Mouse (Mus musculus) hematopoietic stem cell, adult 5-6 weeks (primary cell): ENCODE measurements around the gene Klhdc8a. TPM values are rescaled to one million over a fixed set of nuclear protein-coding genes. Genes with fewer than 3 reads are reported as not detected.
A peak's percentile ranks its signal among the peaks of the same experiment; 100 is the strongest.

Source experiments
- ATAC-seq, 2 experiments: fragments of 125-278 bp in 1 of 2; replicated peaks in 1 of 2; 2 replicates each; pipeline ENCODE4 v1.8.0; 2016 to 2017; ENCODE audit warnings: inconsistent platforms in 2 of 2, mild to moderate bottlenecking in 2 of 2, moderate number of reproducible peaks in 2 of 2, low read depth in 1 of 2, moderate TSS enrichment in 1 of 2; ENCODE audit not compliant: low FRiP score in 2 of 2, poor library complexity in 2 of 2, severe bottlenecking in 2 of 2, insufficient read depth in 1 of 2, low TSS enrichment in 1 of 2
- total RNA-seq: library from RNA; stranded (forward); fragments of 172-1452, 232-1000 nt; gene quantifications from 2 replicates; pipeline ENCODE4 v1.2.3, GENCODE M21; 2017

Gene Klhdc8a
- total RNA-seq, 1 experiment from 2014 or later: not detected

GRCm38 (mm10) chr1:132351058-132351457, 52.6 kb downstream of the Klhdc8a start:
- no peak for ATAC-seq

GRCm38 (mm10) chr1:132353389-132353788, 55.0 kb downstream of the Klhdc8a start:
- no peak for ATAC-seq

GRCm38 (mm10) chr1:132354234-132354633, 55.8 kb downstream of the Klhdc8a start:
- ATAC-seq: no peak

- ATAC-seq: no peak
Measured at GRCm38 (mm10) chr1:132355162-132355601, 56.8 kb downstream of the Klhdc8a start.

GRCm38 (mm10) chr1:132355841-132356242, 57.4 kb downstream of the Klhdc8a start:
- peak; percentile 85 to 87 for ATAC-seq

- no peak for ATAC-seq
Measured at GRCm38 (mm10) chr1:132356841-132357240, 58.4 kb downstream of the Klhdc8a start.

Other genes with a start within 250 kb of the Klhdc8a start
- 0.79 and 2.9 TPM in 2 replicates for gene Mfsd4a, start 230.6 kb upstream of the Klhdc8a start, total RNA-seq
- gene Cdk18, start 158.9 kb upstream of the Klhdc8a start, total RNA-seq: 4.5 and 6.4 TPM in 2 replicates
- not detected in 2 replicates for gene Lemd1, start 107.2 kb upstream of the Klhdc8a start, total RNA-seq
- gene AC124108.1, start 107.2 kb upstream of the Klhdc8a start, total RNA-seq: not detected in 2 replicates
- gene Gm10188, start 68.9 kb upstream of the Klhdc8a start, total RNA-seq: not detected in 2 replicates
- 7.3 and 11.1 TPM in 2 replicates for gene Nuak2, start 17.5 kb downstream of the Klhdc8a start, total RNA-seq
- gene Tmcc2, start 92.7 kb downstream of the Klhdc8a start, total RNA-seq: 9.4 and 10.1 TPM in 2 replicates
- 29.6 and 42.8 TPM in 2 replicates for gene Dstyk, start 118.9 kb downstream of the Klhdc8a start, total RNA-seq
- 62.4 and 63.9 TPM in 2 replicates for gene Rbbp5, start 178.7 kb downstream of the Klhdc8a start, total RNA-seq
- 3.0 and 7.1 TPM in 2 replicates for gene Tmem81, start 207.6 kb downstream of the Klhdc8a start, total RNA-seq
- not detected in 2 replicates for gene Cntn2, start 244.6 kb downstream of the Klhdc8a start, total RNA-seq